Mouse (Mus musculus) CD4-positive, CD25-positive, alpha-beta regulatory T cell, adult 4 months (primary cell): Measurements from ENCODE around the gene Reep1. TPM values are rescaled to one million over a fixed set of nuclear protein-coding genes. Genes with fewer than 3 reads are reported as not detected.
"Not testable (repeated sequence)": the region's sequence is repeated elsewhere in the genome, so short reads cannot be mapped to it uniquely, and the experiment has no call there.

Experiments
- ATAC-seq: one replicate; pipeline ENCODE4 v1.8.0; 2017
- polyA plus RNA-seq, 2 experiments: library from polyadenylated mRNA; unstranded; fragments of 100-300 nt; shearing (Covaris generic); gene quantifications; one replicate each; pipeline ENCODE4 v1.2.1; 2017

Reep1 gene
- polyA plus RNA-seq, 2 experiments from 2014 or later = 0.74 to 1.8 TPM

DNA sequence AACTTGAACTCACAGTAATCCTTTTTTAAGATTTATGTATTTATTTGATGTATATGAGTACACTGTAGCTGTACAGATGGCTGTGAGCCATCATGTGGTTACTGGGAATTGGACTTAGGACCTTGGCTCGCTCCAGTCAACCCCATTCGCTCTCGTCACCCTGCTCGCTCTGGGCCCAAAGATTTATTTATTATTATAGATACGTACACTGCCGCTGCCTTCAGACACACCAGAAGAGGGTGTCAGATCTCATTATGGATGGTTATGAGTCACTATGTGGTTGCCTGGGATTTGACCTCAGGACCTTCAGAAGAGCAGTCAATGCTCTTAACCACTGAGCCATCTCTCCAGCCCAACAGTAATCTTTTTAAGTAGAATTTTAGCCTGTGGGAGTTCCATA lies 139.5 kb downstream of the Reep1 start:
- ATAC-seq = not testable (repeated sequence)

Other genes starting within 250 kb of the Reep1 start
- 1 to 10 TPM; 2.9 to 5.7 TPM for gene Rnf103, start 213.7 kb upstream of the Reep1 start, polyA plus RNA-seq
- 100 to 1,000 TPM in 1 of 2 experiments, 10 to 100 TPM in 1; 73.3 to 112 TPM for gene Chmp3, start 163.8 kb upstream of the Reep1 start, polyA plus RNA-seq
- gene Kdm3a, start 74.6 kb upstream of the Reep1 start, polyA plus RNA-seq = 10 to 100 TPM; 49.8 to 71.0 TPM
- 10 to 100 TPM; 51.8 to 63.1 TPM for gene Mrpl35, start 119.4 kb downstream of the Reep1 start, polyA plus RNA-seq
- gene Immt, start 123.8 kb downstream of the Reep1 start, polyA plus RNA-seq = 100 to 1,000 TPM; 149 to 174 TPM
- gene Ptcd3, start 201.2 kb downstream of the Reep1 start, polyA plus RNA-seq = 10 to 100 TPM; 92.3 to 95.6 TPM
- 10 to 100 TPM; 22.7 to 37.1 TPM for gene Polr1a, start 201.5 kb downstream of the Reep1 start, polyA plus RNA-seq